Mouse (Mus musculus): ENCODE data around the gene Gabbr2. TPM values are rescaled to one million over a fixed set of nuclear protein-coding genes. Genes with fewer than 3 reads are reported as not detected.
"Not testable (repeated sequence)": the region's sequence is repeated elsewhere in the genome, so short reads cannot be mapped to it uniquely, and the experiment has no call there.

Gabbr2 gene
- polyA plus RNA-seq, 1 experiment from 2014 or later: 0.05 TPM

- not testable (repeated sequence) for ATAC-seq (ENCODE audit: insufficient number of reproducible peaks, low FRiP score, low TSS enrichment, low read depth); H3K36me3 ChIP-seq; H3K4me2 ChIP-seq; H3K27ac ChIP-seq; H3K4me1 ChIP-seq; H3K4me3 ChIP-seq; H3K9ac ChIP-seq; H3K27me3 ChIP-seq; H3K9me3 ChIP-seq
- WGBS: 68% methylated on average over 6 of the region's 6 CpGs
These were observed 358.1 kb downstream of the Gabbr2 start for GRCm38 (mm10) chr4:46633565-46633964.

GRCm38 (mm10) chr4:46632465-46632864, 359.2 kb downstream of the Gabbr2 start:
- Histone ChIP-seq H3K4me3 (no peak overlapping the region), H3K9ac (no peak overlapping the region), H3K9me3 (no peaks in the 10 kb centered on the region), H3K4me2 (no peak overlapping the region), H3K27ac (no peak overlapping the region), H3K27me3 (no peaks in the 10 kb centered on the region), H3K4me1 (peaks cover 8% of the 10 kb centered on the region; the same call in 1 of the 2 replicates), H3K36me3 (no peaks in the 10 kb centered on the region)
- no peak for ATAC-seq (ENCODE audit: insufficient number of reproducible peaks, low FRiP score, low TSS enrichment, low read depth)
- WGBS: 54% methylated on average over 2 of the region's 2 CpGs

GRCm38 (mm10) chr4:46630390-46630789, 361.3 kb downstream of the Gabbr2 start:
- H3K9ac ChIP-seq: no peak overlapping the region
- H3K9me3 ChIP-seq: no peaks in the 10 kb centered on the region
- WGBS: 53% methylated on average over 9 of the region's 9 CpGs
- H3K27ac ChIP-seq: no peak overlapping the region
- no peaks in the 10 kb centered on the region for H3K36me3 ChIP-seq
- H3K4me2 ChIP-seq: no peak overlapping the region
- ATAC-seq (ENCODE audit: insufficient number of reproducible peaks, low FRiP score, low TSS enrichment, low read depth): no peak
- H3K27me3 ChIP-seq: no peaks in the 10 kb centered on the region
- peaks cover 8% of the 10 kb centered on the region; the same call in 1 of the 2 replicates for H3K4me1 ChIP-seq
- H3K4me3 ChIP-seq: no peak overlapping the region

- no peak overlapping the region for H3K4me3 ChIP-seq
- WGBS: 28% methylated on average over 9 of the region's 9 CpGs
- ATAC-seq (ENCODE audit: insufficient number of reproducible peaks, low FRiP score, low TSS enrichment, low read depth): no peak
- no peak overlapping the region for H3K4me2 ChIP-seq
- peaks cover 8% of the 10 kb centered on the region; the same call in 1 of the 2 replicates for H3K4me1 ChIP-seq
- H3K27ac ChIP-seq: no peak overlapping the region
- no peaks in the 10 kb centered on the region for H3K27me3 ChIP-seq
- no peak overlapping the region for H3K9ac ChIP-seq
- no peaks in the 10 kb centered on the region for H3K9me3 ChIP-seq
- H3K36me3 ChIP-seq: no peaks in the 10 kb centered on the region
These were observed 362.8 kb downstream of the Gabbr2 start for GRCm38 (mm10) chr4:46628873-46629272.

- no peak for ATAC-seq (ENCODE audit: insufficient number of reproducible peaks, low FRiP score, low TSS enrichment, low read depth)
- 68% methylated on average over 11 of the region's 11 CpGs for WGBS
- Histone ChIP-seq H3K4me1 (peaks cover 8% of the 10 kb centered on the region; the same call in 1 of the 2 replicates), H3K27ac (no peak overlapping the region), H3K27me3 (no peaks in the 10 kb centered on the region), H3K4me3 (no peak overlapping the region), H3K9me3 (no peaks in the 10 kb centered on the region), H3K4me2 (no peak overlapping the region), H3K36me3 (no peaks in the 10 kb centered on the region), H3K9ac (no peak overlapping the region)
These were observed 363.6 kb downstream of the Gabbr2 start for GRCm38 (mm10) chr4:46628081-46628480.

GRCm38 (mm10) chr4:46625101-46625500, 366.6 kb downstream of the Gabbr2 start:
- Histone ChIP-seq H3K4me1 (peaks cover 8% of the 10 kb centered on the region; the same call in 1 of the 2 replicates), H3K36me3 (no peaks in the 10 kb centered on the region), H3K9ac (no peak overlapping the region), H3K9me3 (no peaks in the 10 kb centered on the region), H3K27ac (no peak overlapping the region), H3K4me2 (no peak overlapping the region), H3K4me3 (no peak overlapping the region), H3K27me3 (no peaks in the 10 kb centered on the region)
- no peak for ATAC-seq (ENCODE audit: insufficient number of reproducible peaks, low FRiP score, low TSS enrichment, low read depth)
- 84% methylated on average over 10 of the region's 10 CpGs for WGBS

- ATAC-seq (ENCODE audit: insufficient number of reproducible peaks, low FRiP score, low TSS enrichment, low read depth): no peak
- Histone ChIP-seq H3K9ac (no peak overlapping the region), H3K4me3 (no peak overlapping the region), H3K36me3 (no peaks in the 10 kb centered on the region), H3K4me1 (0 out of 2 replicates have a peak, but pooled peaks cover 4% of the 10 kb centered on the region), H3K27me3 (no peaks in the 10 kb centered on the region), H3K9me3 (no peaks in the 10 kb centered on the region), H3K4me2 (no peak overlapping the region), H3K27ac (no peak overlapping the region)
- 74% methylated on average over 5 of the region's 5 CpGs for WGBS
These were observed 368.7 kb downstream of the Gabbr2 start for GRCm38 (mm10) chr4:46623007-46623406.

- 74% methylated on average over 8 of the region's 8 CpGs for WGBS
- Histone ChIP-seq H3K9ac (no peak overlapping the region), H3K27ac (no peak overlapping the region), H3K4me3 (no peak overlapping the region), H3K4me1 (0 out of 2 replicates have a peak, but pooled peaks cover 4% of the 10 kb centered on the region), H3K36me3 (no peaks in the 10 kb centered on the region), H3K4me2 (no peak overlapping the region), H3K9me3 (no peaks in the 10 kb centered on the region), H3K27me3 (no peaks in the 10 kb centered on the region)
- ATAC-seq (ENCODE audit: insufficient number of reproducible peaks, low FRiP score, low TSS enrichment, low read depth): no peak
These were observed 370.7 kb downstream of the Gabbr2 start for GRCm38 (mm10) chr4:46620946-46621345.

GRCm38 (mm10) chr4:46620330-46620729, 371.3 kb downstream of the Gabbr2 start:
- no peak overlapping the region for H3K27ac ChIP-seq
- H3K9ac ChIP-seq: no peak overlapping the region
- ATAC-seq (ENCODE audit: insufficient number of reproducible peaks, low FRiP score, low TSS enrichment, low read depth): no peak
- 0 out of 2 replicates have a peak, but pooled peaks cover 4% of the 10 kb centered on the region for H3K4me1 ChIP-seq
- no peak overlapping the region for H3K4me2 ChIP-seq
- 0 out of 2 replicates have a peak, but pooled peaks cover 4% of the 10 kb centered on the region for H3K27me3 ChIP-seq
- H3K4me3 ChIP-seq: no peak overlapping the region
- H3K9me3 ChIP-seq: no peaks in the 10 kb centered on the region
- H3K36me3 ChIP-seq: no peaks in the 10 kb centered on the region
- 8% methylated on average over 23 of the region's 23 CpGs for WGBS

GRCm38 (mm10) chr4:46618196-46618817, 373.4 kb downstream of the Gabbr2 start:
- no peaks in the 10 kb centered on the region for H3K9me3 ChIP-seq
- no peak overlapping the region for H3K4me3 ChIP-seq
- no peak overlapping the region for H3K4me2 ChIP-seq
- H3K36me3 ChIP-seq: no peaks in the 10 kb centered on the region
- ATAC-seq (ENCODE audit: insufficient number of reproducible peaks, low FRiP score, low TSS enrichment, low read depth): no peak
- 0 out of 2 replicates have a peak, but pooled peaks cover 4% of the 10 kb centered on the region for H3K4me1 ChIP-seq
- H3K9ac ChIP-seq: no peak overlapping the region
- H3K27me3 ChIP-seq: 0 out of 2 replicates have a peak, but pooled peaks cover 4% of the 10 kb centered on the region
- no peak overlapping the region for H3K27ac ChIP-seq
- WGBS: 65% methylated on average over 11 of the region's 11 CpGs

- ATAC-seq (ENCODE audit: insufficient number of reproducible peaks, low FRiP score, low TSS enrichment, low read depth): no peak
- H3K9ac ChIP-seq: no peak overlapping the region
- WGBS: 72% methylated on average over 6 of the region's 6 CpGs
These were observed 374.3 kb downstream of the Gabbr2 start for GRCm38 (mm10) chr4:46617408-46617807.

GRCm38 (mm10) chr4:46614641-46615040, 377.0 kb downstream of the Gabbr2 start:
- no peaks in the 10 kb centered on the region for H3K36me3 ChIP-seq
- ATAC-seq (ENCODE audit: insufficient number of reproducible peaks, low FRiP score, low TSS enrichment, low read depth): no peak
- 70% methylated on average over 9 of the region's 9 CpGs for WGBS

More at GRCm38 (mm10) chr4:46617408-46617807, 374.3 kb downstream of the Gabbr2 start:
- no peaks in the 10 kb centered on the region for H3K9me3 ChIP-seq
- no peak overlapping the region for H3K4me2 ChIP-seq
- no peak overlapping the region for H3K4me3 ChIP-seq
- no peak overlapping the region for H3K27ac ChIP-seq
- no peaks in the 10 kb centered on the region for H3K36me3 ChIP-seq
- 0 out of 2 replicates have a peak, but pooled peaks cover 4% of the 10 kb centered on the region for H3K4me1 ChIP-seq
- 0 out of 2 replicates have a peak, but pooled peaks cover 4% of the 10 kb centered on the region for H3K27me3 ChIP-seq

More at GRCm38 (mm10) chr4:46614641-46615040, 377.0 kb downstream of the Gabbr2 start:
- Histone ChIP-seq H3K4me1 (0 out of 2 replicates have a peak, but pooled peaks cover 4% of the 10 kb centered on the region), H3K9ac (no peak overlapping the region), H3K9me3 (no peaks in the 10 kb centered on the region), H3K27me3 (peaks cover 8% of the 10 kb centered on the region; the same call in 1 of the 2 replicates), H3K4me3 (no peak overlapping the region), H3K27ac (no peak overlapping the region), H3K4me2 (no peak overlapping the region)
